Mouse (Mus musculus) kidney, postnatal 4 days (tissue): ENCODE measurements at regions not wholly inside any gene's neighbourhood (a gene's known extent, or its start where the extent isn't known, plus 50 kb on each side); places are given as distances from the start of the nearest gene placed in this dataset.

Experiments used
- DNase-seq, 2 experiments: peaks; one replicate each; pipeline ENCODE4 v3.0.0; 2021; ENCODE audit warnings: mixed read lengths in 2 of 2

DNA sequence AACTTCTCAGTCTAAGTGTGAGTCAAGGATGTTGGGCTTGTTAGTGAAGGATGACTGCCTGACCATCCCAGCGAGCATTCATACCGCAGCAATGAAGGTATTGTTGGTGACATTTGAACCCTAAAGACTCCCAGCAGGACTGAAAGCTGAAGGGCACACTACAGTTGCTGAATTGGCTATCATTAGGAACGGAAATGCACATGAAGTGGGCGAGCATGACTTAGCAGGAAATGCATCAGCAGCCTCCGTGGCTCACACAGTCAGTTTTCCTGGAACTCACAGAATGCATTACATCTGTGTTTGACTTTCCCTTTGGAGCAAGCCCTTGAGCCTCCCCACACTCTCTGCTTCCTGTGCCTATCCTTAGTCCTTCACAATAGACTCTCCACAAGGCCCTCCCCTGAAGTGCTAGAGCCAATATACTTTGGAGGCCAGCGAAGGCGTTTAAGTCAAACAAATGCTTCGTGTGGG, 63.9 kb downstream of the Tmco5 start:
- DNase-seq: peak; percentile 14 to 38

DNA sequence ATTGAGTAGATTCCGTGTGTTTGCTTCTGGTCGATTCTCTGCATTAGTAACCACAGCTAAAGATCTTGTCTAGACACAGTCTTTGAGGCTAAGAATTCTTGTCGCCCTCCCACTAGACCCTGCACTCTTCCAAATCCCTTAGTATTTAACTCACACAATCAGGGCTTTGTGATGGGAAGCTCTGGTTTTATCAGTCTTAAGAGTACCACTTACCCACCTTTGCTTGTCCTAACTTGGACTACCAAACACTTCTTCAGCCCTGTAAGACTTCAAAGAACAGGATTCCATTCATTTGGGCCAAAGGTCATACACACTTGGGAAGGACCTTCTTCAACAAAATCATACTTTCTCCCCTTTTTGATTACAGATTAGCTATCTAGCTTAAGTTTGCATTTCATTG, 70.0 kb downstream of the Tmco5 start:
- DNase-seq: no peak

DNA sequence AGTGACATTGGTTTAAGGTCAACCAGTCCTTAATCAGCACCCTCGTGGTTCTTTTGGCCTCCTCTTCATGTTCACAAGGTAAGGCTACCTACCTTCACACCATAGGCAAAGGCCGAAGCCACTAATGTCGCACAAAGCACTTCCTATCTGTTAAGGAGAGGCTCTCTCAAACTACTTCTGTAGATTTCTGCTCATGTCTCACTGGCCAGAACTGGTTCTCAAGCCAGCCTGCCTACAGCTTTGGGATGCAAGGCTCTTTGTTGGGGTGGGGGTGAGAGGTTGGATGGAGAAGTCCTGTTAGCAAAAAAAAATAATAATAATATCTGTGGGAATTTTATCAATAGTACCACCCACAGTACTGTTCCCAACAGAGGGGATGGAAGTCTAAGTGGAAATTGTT, 71.2 kb downstream of the Tmco5 start:
- DNase-seq: no peak

DNA sequence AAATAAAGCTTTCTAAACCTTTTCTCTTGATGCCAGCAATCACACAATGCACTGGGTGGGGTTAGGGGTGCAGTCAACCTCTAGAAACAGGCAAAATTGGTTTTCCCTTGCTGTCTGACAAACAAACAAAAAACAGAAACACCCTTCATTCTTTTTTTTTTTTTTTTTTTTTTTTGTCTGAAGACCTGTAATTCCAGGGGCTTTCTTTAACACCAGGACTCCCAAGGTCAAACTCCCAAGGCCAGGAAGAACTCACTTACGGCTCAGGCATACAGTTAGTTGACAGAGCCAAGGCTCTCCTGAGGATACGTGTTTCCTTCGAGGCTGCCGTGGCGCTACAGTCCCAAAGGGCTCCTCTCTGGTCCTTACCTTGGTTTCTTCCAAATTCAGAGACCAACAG, 71.7 kb downstream of the Tmco5 start:
- no peak for DNase-seq

DNA sequence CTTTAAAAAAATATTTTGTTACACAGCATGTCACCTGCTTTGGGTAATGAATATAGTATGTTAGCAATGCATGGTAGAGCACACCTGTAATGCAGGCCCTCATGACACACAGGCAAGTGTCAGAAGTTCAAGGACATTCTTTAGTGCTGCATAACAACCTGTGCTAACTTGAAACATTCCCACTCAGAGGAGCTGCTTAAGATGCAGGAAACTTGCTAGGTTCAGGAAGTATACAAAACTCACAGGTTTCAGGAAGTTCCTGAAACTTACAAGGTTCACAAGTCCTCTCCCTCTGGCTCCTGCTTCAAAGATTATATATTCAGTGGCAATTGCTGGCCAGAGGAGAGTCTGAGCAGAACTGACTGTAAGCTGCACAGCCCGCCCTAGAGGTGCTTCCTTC, 73.0 kb downstream of the Tmco5 start:
- no peak for DNase-seq

DNA sequence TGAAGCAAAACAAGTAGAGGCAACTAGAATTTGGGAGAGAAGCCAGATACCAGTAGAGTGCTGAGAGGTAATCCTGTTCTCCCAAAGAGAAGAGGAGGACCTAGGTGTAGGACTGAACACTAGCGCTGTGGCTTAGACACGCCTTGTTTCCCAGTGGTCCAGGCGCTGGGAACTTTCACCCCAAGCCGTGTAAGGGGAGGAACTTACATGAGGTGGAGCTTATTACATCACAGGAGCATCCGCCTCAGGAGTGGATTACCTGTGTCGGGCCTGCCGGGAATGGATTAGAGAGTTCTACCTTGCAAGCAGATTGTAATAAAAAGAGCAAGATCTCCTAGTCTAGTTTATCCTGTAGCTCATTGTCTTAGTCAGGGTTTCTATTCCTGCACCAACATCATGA, 75.8 kb downstream of the Tmco5 start:
- no peak for DNase-seq

DNA sequence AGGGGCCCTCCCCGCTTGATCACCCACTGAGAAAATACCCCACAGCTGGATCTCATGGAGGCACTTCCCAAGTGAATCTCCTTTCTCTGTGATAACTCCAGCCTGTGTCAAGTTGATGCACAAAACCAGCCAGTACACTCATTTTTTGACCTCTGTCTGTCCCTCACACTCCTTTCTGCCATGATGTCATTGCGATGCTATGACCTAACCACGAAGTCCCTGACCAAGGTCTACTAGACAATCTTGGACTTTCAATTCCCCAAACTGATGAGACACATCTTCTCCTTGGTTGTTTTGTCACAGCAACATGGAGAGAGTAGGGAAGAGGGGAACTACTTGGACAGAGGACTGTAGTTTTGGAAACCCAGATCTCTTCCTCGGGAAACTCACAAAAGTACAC, 76.4 kb downstream of the Tmco5 start:
- DNase-seq: no peak

DNA sequence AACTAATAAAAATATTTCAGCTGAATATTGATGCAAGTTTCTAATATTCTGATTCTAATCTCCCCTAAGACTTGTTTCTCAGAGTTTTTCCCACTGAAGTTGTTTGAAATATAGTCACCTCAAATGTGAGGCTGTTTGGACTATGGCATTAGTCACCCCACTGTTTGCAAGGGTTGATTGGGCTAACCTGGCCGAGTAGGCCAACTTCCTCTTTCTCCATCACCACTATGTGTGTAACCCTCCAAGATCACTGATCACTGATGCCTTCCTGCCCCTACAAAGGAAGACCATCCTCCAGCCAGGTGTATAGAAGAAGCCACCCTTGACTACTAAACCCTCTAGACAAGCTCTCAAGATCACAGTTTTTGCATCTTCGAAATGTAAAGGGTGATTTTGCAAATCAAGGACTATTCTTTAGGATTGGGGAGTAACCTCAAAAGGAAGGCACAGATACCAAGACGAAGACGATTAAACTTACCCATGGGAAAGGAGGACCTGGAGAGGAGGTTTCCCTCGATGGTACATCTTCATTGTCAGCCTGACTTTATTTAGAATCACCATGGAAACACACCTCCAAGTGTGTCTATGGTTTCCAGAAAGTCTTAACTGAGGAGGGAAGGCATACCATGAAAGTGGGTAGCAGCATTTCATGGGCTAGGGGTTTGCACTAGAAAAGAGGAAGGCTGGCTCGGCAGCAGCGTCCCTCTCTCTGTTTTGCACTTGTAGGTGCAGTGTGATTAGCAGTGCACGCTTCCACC, 84.8 kb downstream of the Tmco5 start:
- no peak for DNase-seq

DNA sequence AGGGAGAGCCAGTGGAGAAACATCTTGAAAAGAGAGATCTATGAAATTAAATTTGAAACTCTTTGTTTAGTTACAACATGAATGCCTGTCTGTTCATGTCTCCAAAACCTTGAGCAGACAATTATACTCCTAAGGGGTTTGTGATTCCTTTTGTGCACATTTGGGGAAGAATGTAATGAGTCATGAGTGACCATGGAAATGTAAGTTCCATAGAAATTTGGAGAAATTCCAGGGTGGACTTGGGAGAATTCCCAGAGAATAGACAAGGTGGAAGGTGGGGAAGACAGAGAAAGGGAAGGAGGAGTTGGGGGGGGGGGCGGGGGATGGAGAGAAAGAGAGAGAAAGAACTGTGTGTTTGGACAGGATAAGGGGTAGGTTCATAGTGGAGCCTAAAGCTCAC, 87.8 kb downstream of the Tmco5 start:
- DNase-seq: no peak

DNA sequence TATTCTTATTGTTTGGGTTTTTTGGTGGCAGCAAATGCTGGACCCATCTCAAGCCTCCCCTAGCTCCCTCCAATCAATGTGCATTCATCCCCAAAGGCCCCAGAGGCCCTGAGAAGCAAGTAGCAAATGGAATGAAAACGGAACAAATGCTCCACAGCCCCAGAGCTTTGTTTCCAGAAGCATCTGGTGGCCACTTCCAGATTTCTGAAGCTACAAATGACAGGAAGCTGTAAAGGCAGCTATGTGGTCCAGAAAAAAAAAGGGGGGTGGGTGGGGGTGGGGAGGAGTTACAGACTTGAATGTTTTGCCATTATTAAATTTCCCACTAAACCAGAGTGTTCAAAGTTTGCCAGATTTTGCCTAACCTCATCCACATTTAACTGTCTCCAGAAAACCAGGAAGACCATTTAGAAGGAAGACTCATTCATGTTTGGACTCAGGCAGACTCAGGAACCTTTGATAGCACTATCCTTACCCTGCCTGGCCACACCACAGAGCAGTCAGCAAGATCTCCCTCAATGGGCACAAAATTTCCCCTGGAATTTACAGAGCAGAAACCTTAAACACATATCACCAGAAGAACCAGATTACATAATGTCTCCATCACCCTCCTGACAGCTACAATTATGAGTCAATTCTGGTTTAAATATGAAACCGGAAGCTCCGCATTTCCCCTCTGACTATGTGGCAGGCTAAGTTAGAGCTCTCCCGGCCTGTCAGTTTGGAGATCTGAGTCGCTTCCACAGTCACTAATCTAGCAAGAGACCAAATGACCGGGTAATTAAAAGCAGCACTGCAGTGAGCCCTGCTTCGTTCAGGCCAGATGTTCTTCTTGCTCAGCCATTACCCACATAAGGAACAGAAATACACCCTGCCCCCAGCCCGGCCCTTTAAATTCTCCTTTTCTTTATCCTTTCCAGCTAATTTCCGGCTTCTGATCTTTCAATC, 93.4 kb downstream of the Tmco5 start:
- DNase-seq: peak; percentile 22 to 50

DNA sequence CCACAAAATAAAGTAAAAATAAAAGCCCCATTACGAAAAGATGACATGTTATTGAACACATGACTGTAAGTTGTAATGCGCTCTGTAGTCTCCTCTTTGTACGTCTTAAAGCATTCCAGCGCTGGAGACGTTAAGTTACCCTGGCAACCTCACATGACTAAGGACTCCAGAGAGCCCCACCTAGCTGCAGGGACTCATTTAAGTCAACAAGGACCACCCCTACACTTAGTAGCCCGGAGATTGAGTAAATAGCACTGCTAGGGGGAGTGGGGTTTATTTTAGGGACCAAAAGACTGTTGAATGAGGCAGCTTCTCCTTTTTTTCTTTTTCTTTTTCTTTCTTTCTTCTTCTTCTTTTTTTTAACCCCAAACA, 94.1 kb downstream of the Tmco5 start:
- peak; percentile 25 to 46 for DNase-seq

DNA sequence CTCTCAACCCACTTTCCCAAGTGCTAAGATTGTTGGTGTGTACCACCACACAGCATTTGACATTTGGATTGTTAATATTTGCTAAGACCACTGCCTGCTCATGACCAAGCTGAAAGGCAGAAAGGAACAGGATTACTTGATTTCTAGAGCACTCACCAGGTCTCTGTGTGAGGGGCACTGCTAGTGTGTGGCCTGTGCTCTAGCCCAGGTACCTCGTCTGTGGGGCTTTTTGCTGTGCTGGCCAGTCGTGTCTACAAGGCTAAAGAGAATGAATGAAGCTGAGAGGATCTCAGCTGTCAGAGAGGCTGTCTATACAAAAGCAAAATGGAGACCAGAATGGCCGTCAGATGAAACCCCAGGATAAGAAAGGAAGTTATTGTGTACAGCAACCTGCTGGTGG, 95.0 kb downstream of the Tmco5 start:
- DNase-seq: no peak

DNA sequence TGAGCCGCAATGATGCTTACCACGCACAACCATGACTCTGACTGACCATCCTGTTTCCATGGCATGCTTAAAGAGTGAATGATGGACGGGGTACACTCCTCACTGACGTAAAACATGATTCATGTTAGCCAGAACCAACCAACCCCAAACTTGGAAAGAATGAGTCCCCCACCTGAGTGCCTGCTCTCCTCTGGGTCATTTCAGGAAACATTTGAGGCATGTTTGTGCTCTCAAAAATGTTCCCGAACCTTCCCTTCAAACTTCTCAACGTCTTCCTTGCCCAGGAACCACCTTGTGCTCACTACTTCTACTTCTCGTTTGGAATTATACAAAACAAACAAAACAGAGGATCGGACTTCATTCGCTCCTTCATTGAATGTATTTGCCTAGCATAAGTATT, 95.7 kb downstream of the Tmco5 start:
- DNase-seq: no peak

DNA sequence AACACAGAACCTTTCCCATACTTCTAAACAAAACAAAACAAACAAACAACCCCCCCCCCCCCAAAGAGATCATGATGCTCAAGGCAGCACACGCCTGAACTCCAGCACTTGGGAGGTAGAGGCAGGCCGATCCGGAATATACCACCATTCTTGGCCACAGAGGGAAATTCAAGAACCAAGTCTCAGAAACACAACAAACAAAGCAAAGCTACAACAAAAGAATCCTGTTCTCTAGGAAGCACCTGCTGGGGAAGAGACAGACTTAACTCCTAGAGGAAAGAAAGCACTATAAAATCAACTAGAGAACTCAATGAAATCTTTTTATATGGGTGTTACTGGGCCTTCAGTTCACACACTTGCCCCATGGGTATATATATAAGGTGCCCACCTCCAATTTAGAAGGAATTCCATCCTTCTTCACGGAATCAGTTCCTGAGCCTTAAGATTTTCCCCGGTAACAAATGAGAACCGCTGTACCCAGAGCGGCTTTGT, 96.1 kb downstream of the Tmco5 start:
- no peak for DNase-seq

DNA sequence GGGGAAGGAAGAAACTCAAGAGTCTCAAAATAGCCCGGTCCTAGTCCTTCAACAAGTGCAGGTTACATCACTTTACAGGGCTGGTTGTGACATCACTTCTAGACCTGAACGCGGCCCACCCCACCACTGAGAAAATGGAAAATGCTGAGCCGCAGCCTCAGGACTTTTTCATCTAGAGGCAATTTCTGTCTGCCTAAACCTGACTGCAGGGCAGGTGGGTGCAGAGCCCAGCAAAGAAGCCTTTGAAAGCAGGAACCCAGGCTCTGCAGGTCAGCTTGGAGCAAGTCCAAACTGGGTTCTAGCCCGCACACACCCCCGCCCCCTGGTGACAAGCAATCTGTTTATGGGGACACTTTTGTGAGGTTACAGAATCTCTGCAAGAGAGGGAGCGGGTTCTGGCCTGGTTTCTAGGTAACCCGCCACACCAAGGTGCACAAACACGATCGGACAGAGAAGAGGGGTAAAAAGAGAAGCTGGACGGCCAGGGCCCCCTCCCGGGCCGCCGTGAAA, 96.7 kb downstream of the Tmco5 start:
- peak; percentile 67 to 78 for DNase-seq

DNA sequence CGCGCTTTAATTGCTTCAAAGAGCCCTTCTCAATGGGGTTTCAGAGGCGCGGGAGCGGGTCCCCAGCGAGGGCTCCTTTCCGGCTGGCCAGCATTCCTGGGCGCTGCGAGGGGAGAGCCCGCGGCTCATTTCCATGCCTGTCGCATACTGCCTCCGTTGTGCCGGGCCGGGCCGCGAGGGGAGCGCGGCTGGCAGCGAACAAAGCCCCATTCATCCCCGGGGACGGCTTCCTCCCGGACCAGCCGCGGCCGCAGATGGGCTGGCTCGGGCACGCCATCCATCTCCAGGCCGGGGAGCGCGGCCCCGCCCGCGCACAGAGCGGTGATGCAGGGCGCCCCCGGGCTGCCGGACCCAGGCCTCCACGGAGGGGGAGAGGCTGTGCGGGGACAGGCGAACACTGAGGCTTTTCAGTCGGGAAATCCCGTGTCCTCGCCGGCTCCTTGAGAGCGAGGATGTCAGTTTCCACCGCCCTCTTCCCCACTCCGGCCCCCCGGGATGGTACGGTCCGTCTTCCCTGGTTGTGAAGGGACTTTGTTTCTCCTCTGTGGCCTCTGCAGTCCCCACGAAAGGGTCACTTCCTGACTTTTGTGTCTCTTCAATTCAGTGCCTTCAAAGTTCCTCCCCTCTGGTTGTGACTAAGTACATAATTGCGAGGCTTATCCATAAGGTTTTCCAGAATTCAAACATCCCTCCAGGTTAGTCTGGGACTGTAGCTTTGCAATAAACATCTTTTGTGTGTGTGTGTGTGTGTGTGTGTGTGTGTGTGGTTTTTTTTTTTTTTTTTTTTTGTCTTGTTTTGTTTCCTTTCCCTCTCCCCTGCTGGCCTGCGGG, 97.3 kb downstream of the Tmco5 start:
- DNase-seq: peak; percentile 81 to 90

DNA sequence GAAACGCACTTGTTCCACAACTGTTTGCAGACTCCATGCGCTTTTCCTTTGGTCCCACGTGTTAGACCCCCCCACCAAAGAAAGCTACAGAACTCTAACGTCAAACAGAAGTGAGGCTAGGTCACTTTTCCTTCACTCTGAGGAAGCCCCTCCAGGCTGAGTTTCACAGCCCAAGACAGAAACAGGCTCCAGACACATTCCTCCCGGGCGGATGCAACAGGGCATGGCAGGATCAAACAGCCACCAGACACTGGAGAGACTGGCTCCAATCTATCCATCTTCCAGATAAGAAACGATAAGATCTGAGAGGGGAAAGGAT, 97.9 kb downstream of the Tmco5 start:
- peak; percentile 52 to 66 for DNase-seq

DNA sequence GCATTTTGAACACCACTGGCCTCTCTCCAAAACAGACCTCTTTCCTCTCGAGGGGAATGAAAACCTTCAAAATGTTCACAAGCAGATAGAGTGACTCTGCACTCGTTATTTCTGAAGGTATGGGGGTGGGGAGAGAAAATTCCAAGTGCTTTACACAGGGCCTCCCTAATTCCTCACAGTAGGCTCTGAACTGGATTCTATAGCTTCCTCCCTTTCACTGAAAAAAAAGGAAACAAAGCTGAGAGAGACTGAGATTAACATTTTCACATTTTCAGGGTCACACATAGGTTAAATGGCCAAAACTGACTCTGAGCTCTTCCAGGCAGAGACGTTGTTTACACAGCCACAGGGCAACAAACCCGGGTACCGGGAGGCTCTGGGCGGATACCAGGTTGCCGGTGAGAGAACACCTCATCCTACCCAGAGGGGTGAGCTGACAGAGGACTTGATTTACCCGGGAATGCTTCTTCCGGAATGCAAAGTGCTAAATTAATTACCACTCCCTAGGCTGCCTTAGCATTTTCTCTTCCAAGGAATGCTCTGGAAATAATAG, 98.5 kb downstream of the Tmco5 start:
- peak in 1 of 2 experiments; percentile 33 for DNase-seq

DNA sequence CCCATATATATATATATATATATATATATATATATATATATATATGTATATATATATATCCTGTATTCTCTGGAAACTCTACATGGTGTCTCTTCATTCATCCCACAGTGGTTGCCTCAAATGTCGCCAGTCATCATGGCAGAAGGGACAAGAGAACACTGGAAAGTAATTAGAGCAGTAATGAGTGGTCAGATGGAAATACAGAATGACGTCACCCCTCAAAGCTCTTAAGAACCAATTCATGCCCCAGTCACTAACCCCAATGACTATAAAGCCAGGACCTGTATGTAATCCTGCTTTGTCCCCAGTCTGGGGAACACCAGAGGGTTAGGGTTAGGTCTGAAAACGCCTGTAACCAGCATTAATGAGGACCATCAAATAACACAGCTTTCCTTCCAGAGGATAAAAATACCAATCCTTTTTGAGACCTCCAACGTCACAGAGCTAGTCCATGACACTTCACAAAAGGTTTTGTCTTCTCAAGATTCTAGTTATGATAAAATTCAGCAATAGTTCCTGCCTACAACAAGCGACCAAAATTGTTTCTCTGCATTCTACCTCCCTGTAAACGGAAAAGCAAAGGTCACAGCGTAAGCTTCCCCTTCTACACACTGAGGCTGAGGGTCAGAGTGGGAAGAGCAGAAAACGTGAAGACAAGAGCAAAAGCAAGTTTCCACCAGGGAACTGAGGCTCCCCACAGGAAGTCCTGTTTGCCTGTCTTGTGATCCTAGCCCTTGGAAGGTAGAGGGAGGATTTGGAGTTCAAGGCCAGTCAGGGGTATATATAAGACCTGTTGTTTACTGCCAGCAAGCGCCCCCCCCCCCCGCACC, 99.5 kb downstream of the Tmco5 start:
- no peak for DNase-seq

DNA sequence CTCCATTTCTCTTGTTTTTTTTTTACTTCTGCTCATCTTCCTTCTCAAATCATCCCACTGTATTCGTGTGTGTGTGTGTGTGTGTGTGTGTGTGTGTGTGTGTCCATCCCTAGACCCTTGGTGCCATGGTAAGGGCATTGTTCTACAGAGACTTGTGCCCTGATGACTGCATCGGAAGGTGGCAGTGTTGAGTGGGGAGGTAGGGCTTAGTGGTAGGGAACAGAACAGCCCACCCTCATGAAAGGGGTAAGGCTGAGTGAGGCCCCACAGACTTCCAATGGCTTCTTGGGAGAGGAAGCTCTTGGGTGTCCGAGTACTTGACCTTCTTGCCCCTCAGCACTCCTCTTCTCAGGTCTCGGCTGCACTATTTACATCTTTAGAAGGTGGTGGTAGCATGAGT, 100.3 kb downstream of the Tmco5 start:
- no peak for DNase-seq

DNA sequence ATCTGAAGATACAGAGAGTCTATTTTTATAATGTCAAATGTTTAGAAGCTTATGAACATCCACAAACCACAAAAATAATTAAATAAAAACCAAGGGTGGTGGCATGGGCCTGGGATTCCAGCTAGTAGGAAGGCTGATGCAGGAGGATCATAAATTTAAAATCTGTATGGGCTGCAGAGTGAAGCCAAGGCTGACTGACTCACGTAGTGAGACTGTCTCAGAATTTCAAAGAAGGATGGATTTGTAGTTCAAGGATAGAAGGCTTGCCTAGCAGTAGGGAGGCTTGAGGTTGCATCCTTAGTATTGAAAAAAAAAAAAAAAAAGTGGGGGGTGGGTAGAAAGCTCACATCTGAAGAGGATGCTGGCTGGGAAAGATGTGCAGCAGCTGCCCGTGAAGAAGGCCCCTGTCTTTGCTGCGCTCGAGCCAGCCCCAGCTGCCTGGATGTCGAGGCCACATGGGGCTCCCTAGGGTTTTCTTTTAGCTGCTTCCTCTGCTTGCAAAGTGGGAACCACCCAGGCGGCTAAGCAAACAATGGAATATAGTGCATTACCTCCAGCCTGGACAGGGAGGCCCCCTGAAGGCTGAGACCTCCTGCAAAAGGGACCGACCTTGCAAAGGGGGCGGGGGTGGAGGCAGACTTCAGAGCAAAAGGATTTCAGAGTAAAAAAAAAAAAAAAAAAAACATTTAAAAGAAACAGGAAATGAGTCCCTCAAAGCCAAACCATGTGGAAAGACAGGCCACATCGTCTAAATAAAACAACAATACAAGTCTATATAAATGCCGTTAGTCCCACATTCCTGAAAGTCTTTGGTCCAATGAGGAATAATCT, 101.3 kb downstream of the Tmco5 start:
- DNase-seq: peak; percentile 70 to 80
